Mouse (Mus musculus) spleen, adult 12 weeks (tissue): Measurements from ENCODE around the gene Large1.
"Not testable (repeated sequence)": the region's sequence is repeated elsewhere in the genome, so short reads cannot be mapped to it uniquely, and the experiment has no call there.

Experiments
- DNase-seq: peaks from one replicate; pipeline ENCODE4 v3.0.0; 2022; ENCODE audit warnings: low spot score

The Large1 gene

DNA sequence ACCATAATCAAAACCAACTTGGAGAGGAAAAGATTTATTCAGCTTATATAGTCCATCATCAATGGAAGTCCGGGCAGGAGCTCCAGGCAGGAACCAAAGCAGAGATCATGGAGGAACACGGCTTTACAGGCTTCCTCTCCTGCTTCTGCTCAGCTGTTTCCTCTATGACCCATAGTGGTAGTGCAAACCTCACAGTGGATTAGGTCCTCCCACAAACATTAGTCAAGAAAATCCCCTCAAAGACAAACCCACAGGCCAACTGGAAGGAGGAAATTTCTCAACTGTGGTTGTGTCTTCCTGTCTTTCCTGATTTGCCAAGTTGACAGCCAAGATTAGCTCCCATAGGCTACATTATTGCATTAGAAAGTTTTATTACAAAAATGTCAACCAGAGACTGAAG lies 59.7 kb downstream of the Large1 start:
- DNase-seq: no peak

DNA sequence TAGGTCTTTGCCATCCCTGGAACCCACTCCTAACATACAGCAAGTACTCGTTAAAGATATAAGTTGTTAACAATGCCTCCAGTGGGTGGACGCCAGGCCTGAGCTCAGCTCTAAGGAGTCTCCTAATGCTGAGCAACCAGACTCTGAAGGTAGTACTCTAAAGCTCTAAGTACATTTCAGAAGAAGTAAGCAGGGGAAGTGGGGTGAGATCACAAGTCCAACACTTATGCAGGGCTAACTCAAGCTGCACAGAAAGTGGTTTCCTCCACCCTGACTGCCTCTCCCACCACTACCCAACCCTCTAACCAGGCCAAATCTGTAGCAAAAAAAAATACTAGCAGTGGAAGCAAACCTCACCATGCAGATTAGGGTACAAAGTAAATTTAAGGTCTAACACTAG lies 61.7 kb downstream of the Large1 start:
- DNase-seq: no peak

DNA sequence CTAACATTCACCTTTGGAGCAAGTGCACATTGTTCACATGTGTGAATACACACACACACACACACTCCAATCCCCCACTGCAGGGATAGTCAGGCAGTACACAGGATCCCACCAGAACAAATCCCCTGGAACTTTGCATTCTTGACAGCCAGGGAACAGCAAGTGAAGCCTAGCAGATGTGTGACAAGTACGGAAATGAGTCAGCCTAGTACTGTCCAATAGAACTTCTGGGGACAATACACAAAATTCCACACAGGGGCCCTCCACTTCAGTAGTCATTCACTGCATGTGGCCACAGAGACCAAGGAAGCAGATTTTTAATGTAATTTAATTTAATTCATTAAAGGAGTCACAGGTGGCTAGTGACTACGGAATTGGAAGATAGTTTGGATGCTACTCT lies 62.7 kb downstream of the Large1 start:
- no peak for DNase-seq

DNA sequence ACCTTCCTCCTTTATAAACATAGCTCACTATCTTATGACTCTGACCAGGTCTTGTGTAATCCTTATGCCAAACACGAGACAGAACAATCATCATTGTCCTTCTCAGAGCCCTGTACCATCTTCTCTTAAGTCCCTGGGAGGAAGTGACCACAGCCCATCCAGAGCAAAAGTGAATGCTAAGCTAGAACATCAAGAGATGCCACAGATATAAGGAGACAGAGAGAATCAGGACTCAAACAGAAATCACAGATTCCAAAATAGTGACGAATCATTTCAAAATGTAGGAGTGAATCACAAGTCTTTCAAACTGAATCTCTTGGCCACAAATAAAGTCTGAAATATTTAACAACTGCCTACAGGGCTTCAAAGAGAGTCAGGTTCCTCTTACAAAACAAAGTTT lies 63.5 kb downstream of the Large1 start:
- DNase-seq: no peak

DNA sequence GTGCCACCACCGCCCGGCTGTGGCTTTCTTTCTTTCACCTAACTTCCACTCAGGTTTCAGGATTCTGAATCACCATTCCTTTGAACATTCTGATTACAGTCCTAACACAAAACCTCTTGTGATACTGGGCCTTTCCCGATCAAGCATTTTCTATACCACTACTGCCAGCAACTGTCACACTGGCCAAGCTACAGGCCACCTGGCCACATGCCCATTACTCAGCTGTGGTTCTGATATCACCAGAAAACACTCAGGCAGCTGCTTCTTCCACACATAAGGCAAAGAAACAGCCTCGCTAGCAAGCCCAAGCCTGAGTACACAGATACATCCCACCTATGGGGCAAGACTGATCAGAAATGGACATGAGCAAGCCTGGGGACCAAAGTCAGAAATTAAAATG lies 71.3 kb downstream of the Large1 start:
- DNase-seq: no peak

DNA sequence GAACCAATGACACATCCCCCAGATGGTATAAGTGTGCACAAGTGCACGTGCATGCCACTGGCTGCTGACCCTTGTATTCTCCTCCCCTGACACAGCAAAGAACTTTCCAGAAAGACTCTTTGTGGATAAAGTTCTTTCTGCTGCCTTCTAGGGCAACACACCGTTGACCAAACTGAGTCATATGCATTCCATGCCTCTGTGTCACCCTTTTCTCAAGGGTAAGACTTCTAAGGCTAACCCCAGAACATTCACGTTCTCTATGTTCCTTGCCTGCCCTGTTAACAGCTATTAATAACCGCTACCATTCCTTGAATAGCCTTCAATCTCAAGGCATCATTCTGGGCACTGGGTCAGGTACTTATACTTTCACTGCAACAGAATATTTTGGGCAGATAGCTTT lies 77.3 kb downstream of the Large1 start:
- DNase-seq: no peak

DNA sequence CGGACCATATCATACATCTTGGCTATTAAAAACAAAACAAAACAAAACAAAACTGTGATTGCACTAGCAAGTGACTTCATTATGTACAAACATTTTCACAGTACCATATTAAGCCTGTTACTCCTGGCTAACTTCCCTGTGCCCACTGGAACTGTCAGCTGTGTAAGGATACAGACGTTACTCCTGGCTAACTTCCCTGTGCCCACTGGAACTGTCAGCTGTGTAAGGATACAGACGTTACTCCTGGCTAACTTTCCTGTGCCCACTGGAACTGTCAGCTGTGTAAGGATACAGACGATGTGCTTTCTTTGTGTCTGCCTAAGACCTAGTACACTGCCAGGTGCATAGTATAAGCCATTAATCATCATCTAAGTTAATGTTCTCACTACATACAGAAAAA lies 77.9 kb downstream of the Large1 start:
- not testable (repeated sequence) for DNase-seq

DNA sequence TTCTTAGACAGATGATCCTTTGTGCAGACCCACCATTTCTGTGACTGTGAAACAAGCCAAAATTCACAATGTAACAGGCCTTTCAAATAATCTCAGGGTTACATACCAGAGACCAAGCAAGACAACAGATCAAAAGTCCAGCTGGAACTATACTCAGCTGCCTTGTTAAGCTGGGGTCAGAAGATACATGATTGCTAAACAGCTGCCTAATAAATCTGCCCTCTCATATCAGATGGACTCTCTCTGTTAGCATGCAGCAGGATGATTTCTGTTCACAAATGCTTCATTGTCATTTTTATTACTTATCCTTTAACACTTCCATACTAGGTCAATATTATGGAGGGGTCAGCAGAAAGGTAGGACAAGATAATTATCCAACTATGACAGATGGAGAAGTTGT lies 80.2 kb downstream of the Large1 start:
- DNase-seq: no peak

DNA sequence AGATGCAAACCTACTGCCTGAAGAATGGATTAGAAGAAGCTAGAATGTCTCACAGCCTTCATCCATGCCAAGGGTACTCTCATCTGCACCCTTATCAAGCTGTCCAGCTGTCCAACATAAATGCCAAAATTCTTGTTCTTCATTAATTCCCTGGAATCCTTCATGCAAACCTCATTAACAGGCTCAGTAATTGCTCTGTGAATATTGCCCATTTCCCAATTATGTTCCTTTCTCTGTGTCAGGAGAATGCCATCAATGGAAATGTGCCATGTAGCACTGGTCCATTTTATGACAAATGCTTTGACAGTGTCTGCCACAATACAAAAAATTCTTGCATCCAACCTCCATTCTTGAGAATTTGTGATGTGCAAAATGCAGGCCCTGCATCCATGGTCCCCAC lies 82.3 kb downstream of the Large1 start:
- no peak for DNase-seq

DNA sequence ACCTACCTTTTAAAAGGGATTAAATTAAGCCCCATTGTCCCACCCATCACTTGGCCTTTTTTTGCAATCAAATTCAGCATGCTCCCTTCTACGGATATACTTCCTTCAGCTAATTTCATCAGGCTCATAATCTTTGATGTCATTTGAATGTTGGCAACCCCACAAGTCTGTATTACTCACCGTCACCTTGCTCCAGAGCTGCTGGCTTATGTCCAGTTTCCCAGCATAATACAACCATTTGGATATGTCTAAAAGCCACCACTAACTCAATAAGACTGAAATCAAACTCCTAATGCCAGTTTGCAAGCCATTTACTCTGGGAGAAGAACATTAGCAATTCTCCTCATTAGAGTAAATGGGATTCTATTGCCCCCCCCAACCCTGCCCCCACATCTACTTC lies 95.4 kb downstream of the Large1 start:
- DNase-seq: no peak

DNA sequence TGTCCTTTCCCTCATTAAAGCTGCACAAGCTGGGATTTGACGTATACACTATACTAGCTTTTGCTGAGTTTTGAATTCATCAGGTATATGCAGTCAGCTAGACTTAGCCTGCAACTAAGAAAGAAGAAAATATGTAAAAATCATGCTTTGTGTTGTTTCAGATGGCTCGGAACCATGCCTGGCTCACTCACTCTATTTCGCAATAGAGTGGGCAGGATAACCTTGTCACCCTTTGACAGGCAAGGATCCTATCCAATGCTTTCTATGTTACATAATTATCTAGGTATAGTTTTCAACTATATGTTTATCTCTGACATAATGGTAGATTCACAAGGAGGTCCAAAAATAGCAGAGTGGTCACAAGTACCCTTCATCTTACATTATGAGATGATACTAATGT lies 109.2 kb downstream of the Large1 start:
- DNase-seq: no peak

DNA sequence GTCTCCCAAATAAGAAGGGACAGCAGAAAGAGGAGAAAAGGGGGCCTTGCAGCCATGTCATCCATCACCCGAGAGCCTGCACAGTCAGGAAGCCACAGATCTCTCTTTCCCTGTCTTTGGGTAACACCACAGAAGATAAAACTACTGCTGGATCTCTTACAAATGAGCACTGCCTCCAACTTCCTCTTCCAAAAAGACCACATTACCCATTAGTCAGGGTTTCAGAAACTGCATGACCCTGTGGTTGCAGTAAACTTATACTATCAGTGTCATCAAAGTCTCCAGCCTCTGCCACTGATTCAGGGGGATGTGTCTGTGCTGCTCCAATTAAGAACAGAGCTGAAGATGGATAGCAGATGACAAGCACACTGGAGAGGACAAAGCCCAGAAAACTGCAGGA lies 111.3 kb downstream of the Large1 start:
- no peak for DNase-seq

DNA sequence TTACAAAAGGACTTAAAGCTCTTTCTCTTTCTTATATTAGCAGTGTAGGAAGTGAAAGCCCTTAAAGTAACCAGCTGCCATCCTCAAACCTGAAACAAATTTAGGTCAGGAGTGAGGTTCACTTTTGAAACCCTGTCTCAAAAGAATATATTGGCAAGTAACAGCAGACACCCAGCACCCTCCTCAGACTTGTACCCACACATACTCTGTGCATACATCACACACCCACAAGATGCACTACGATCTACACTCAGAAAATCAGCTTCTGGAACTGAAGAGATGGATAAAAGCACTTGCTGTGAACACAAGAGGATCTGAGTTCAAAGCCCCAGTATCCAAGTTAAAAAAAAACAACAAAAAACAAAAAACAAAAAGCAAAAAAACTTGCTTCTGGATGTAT lies 119.1 kb downstream of the Large1 start:
- DNase-seq: no peak

DNA sequence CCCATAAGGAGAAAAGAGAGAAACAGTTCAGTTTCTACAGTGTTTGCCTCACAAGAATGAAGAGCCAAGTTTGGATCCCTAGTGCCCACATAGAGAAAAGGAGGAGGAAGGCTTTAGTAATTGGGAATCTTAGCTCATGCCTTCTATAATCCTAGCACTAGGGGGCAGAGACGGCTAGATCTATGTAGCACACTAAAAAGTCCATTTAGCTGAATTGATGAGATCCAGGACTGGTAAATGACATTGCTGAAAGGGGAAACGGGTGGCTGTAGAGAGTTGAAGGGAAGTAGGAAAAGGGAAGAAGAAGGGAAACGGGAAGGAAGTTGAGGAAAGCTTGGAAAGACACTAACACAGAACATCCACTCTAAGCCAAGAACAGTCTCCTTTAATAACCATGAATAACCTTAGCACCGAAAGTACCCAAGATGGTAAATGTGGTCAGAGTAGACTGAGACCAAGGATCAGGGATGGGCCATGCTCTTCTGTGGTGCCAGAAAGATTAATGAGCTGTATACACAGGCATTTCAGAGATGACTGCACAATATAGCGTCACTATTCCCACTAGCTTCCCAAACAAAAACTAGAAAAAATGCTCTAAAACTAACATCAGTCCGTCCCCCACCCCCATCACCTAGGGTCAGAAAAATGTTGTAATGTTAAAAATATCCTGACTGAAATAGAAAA lies 119.8 kb downstream of the Large1 start:
- DNase-seq: no peak

DNA sequence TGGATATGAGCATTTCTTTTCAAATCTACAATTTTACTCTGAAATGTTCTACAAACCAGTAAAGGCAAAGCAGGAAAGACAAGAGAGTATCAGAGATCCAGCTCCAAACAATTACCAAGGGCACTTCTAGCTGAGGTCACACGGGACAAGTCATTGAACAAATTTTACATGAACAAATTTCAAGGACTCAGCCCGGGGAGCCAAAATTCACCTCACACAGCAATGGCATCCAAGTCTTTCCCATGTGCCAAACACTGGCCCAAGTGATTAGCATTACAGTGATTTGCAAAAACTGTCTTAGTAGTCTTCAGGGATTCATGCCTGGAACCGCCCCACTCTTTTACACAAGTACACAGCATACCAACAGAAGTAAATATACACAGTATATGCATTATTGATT lies 126.5 kb downstream of the Large1 start:
- no peak for DNase-seq

DNA sequence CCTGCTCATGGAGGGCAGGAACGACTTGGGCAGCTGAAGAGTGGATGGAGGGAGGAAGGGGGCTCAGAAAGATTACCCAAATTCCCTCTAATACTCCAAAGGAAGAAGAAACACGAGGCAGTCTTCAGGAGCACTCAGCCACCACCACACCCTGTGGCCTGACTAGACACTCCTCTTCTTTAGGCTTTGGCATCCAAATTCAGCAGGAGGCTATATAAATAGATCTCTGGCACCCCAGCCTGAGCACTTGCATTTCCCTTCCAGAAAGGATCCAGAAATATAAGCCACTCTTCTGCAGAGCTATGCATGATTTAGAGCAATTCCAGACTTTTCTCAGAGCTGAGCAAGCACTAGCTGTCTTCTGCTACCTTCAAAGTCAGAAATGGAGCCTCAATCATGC lies 127.7 kb downstream of the Large1 start:
- no peak for DNase-seq

DNA sequence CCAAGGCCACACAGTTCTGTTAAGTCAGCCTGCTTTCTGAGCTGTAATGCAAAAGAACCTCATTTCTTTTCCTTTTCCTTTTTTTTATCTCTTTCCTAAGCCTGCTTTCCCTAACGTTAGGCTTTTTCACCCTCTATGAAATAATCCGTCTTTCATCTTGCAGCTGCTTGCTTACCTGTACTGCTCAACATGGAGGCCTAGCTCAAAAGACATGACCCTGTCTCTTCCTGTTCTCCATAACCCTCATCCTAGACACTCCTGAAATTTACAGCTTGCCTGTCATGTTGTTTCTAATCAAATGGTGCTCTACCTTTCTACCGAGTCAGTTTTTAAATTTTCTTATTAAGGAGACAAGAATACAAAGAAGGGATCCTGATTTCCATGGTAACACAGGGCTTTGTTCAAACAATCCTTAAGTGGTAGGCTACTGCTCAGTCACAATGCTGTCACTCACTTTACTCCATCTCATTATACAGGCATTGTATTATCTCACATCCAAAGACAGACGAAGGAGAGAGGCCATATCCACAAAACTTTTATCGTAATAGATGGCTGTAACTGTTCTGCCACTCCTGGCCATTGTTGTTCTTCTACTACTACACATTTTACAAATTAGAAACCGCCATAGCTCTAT lies 134.0 kb downstream of the Large1 start:
- no peak for DNase-seq

DNA sequence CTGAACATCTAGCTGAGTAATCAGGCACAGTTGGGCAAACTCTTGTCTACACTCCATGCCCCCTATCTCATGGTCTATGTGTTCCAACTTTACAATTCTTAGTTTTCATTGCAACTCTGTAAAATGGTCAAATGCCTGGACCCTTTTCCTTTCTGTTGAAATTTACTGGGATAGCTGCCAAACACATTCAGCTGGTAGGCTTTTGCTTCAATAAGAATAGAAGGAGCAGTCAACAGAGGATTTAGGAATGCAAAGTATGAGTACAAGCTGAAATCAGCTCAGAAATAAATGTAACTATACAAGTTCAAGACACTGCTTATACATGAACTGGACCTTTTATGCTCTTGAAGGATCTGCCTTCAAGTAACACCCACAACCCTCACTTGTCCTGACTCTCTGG lies 146.5 kb downstream of the Large1 start:
- no peak for DNase-seq

DNA sequence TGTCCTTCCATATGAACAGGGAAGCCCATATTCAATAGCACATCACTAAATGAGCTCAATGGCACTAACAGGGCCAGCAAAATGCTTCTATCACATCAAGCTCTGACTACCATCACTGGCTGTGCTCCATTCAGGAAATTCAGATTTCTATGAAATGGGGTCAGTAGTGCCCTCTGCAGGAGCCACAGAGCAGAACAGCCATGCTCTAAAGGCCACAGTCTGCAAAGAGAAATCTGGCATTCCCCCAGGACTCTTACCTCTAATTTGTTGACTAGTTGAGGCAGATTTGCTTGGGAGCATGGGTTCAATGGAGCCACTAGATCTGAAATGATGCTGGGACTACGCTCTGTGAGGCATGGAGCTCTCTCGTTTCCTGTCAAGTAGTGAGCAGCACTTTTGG lies 151.5 kb downstream of the Large1 start:
- DNase-seq: no peak

DNA sequence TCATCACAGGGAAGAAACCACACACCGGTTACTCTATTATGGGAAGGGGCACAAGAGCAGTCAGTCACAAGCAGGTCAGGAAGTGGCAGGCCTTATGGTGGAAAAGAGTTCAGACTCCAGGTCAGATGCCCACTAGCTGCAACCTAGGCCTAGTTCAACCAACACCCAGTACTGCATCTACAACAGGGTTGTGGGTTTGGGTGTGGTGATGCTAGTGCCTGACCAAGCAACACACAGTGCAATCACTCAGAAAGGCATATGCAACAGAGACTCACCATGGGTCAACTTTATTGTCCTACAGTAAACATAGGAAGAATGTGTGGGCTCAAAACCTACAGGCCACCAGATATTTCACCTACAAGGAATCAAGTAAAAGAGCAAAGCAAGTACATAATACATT lies 155.6 kb downstream of the Large1 start:
- no peak for DNase-seq

DNA sequence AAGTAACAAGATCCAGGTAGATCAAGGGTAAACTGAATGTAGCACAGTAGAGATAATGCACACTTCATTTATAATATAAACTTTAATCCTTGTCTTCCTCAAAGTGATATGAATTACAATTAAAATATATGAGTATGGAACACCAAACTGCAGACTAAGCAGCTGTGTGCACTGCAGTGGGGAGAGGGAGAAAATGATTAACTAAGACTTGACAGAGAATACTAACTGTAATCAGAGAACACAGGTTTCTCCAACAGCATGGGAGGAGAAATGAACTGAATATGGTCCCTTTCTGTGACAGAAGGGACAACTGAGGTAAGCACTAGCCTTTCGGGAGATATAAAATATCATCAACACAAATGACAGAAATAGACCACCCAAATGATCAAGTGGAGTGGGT lies 164.7 kb downstream of the Large1 start:
- no peak for DNase-seq

DNA sequence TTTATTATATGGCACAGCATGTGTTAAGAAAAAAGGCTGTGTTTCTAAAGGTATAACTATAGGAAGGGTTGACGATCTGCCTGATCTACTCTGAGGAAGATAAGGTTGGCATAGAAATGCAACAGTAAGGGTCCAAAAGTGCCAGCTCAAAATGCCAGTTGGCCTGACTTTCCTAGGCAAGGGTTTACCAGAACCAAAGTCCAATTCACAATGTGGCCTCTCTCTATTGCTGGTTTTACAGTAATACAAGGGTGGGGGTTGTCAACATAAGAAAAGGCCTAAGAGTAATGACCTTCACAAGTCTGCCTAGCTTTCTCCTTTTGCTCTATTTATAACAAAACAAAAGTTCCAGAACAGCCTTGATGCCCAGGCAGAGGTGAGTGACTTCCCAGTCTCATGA lies 166.0 kb downstream of the Large1 start:
- DNase-seq: no peak

DNA sequence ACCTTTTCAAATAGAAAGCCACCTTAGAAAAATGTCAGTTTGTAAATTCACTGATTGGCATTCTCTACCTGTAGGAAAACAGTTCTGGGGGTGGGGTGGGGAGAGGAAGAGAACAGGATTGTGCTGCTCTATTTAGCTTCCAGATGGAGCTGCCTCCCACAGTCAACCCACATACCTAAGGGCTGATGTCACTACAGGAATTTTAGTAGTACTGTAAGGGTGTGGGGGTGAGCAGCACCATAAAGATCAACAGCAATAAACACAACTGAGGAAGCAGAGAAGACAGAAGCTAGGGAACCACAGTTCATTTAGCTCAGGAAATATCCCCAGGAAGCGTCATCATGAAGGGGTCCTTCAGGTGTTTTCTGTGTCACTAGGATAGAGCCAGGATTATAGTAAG lies 174.9 kb downstream of the Large1 start:
- no peak for DNase-seq

DNA sequence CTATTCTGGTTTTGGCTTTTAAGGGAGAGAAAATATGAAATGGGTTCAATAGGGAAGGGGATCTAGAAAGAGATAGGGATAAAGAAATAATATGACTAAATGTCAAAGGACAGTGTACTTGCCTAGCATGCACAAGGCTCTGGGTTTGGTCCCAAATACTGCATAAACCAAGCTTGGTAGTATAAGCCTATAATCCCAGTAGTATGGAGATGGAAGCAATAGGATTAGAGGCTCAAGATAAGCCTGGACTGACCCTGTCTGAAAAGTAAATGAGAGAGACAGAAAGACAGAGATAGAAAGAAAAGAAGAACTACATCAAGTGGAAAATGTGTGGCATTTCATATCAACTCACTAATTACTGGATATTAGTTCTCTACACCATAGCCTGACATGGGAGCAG lies 180.7 kb downstream of the Large1 start:
- no peak for DNase-seq
